Mouse (Mus musculus) B cell, adult 2 months (primary cell): ENCODE results near the gene Mgea5.

Source experiments
- DNase-seq, 2 experiments: peaks; one replicate each; pipeline ENCODE4 v3.0.0; 2022

The Mgea5 gene

DNA sequence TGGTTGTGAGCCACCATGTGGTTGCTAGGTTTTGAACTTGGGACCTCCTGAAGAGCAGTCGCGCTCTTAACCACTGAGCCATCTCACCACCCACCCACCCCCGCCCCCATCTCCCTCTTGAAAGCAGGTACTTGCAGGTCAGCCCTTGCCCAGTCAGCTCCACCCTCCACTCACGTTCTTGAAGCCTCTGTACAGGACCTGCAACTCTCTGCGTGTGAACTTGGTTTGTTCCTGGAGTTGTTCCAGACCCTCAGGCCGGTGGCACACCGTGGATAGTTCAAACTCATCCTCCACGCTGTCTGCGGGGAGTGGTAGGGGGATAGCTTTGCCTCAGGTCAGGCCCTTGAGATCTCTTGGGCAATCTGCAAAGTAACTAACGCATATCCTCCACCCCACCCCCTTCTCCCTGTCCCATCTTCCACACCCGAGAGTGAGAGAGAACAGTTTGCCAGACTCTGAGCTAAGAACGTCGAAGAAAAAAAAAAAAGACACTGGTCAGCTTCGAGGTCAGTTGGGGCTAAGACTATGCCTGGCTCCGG, 11.8 kb upstream of the Mgea5 start:
- DNase-seq = no peak

DNA sequence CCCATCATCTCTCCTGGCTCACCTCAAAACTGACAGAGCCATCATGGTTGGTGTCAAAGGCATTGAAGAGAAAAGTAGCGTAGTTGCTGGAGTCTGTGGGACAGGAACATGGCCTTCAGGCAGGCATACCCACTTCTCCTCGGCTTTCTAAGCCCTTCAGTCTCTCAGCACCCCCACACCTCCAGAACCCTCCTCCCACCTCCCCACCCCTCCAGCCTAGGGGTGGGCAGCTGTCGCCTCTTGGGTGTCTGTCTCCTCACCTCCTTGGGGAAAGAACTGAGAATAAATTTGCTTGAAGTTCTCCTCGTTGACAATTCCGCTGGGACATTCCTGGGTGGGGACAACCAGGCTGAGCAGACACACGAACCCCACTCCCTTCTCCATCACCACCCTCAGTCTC, 11.1 kb upstream of the Mgea5 start:
- DNase-seq = no peak

DNA sequence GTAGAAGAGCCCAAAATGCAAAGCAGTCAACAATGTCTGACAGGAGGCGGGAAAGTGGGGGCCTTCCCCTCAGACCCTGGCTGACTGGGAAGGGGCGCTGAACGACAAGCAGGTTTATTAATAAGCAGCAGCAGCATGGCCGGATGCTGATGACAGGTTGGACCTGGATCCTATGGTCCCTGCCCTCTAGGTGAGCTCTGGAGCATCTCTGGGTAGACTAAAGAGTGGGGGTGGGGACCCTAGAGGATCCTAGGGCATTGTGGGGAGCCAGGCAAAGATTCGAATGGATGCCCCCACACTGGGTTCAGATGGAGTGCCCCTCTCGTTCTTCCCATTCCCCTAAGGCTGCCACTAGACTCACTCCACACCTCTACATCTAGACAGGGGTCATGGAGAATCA, 8.8 kb upstream of the Mgea5 start:
- no peak for DNase-seq

DNA sequence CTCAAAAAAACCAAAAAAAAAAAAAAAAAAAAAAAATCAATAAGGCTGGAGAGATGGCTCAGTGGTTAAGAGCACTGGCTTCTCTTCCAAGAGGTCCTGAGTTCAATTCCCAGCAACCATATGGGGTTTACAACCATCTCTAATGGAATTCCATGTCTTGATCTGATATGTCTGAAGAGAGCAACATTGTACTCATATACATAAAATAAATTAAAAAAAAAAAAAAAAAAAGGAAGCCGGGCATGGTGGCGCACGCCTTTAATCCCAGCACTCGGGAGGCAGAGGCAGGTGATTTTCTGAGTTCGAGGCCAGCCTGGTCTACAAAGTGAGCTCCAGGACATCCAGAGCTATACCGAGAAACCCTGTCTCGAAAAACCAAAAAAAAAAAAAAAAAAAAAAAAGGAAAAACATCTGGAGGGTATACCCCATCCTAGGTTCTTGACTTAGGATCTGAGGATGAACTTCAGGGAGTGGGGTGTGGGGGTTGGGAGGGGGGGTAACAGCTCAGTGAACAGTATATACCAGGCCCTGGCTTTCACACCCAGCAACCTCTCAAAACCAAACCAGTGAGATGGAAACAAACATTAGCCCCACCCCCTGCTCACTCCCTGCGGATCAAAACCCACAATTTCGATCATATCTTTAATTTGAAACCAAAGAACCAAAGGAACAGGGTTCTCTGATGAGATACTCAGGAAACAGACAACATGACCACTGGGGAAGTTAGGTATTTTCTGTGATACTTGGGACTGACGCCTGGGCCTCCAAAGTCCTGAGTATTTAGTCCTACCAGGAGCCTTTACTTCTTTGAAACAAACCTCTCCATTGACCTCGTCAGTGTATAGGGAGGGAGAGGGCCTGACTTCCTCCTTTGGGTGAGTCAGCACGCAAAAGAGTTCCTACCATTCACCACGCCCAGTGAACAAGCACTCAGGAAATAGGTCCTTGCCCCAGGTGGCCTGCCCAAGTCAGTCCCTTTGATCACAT, 6.5 kb upstream of the Mgea5 start:
- DNase-seq = peak; percentile 42 to 53

DNA sequence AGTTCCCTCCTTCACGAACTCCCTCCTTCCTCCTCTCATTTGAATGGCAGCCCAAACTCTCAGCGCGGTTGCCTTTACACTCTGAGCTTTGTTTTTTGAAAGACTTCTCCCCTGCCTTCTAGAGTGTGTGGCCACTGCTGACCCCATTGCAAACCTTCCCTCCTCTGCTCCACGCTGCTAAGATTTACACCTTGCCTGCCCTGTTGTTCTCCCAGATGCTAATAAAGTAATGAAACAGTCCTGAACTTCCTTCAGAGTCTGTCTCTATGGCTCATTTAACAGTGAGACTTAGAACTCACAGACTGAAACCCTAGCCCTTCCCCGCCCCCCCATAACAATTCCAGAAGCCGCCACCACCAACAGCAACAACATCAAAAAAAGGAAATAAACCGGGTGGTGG, 5.7 kb upstream of the Mgea5 start:
- DNase-seq = no peak

DNA sequence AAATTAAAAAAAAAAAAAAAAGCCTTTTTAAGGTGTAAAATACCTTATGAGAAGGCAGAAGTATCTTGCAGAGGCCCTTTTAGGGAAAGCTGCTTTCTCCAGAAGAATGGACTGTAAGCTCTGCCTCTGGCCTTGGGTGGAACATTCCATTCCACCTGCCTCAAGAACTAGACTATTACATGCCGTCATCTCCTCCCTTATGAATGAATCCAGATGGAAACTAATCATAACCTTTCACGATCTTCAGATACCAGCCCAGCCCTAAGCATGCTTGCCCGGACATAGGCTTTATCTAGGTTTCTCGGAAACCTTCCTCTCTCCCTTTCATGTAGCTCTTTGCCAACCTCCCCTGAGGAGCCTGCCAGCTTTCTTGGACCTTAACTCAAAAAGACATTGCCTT, 4.7 kb upstream of the Mgea5 start:
- DNase-seq = no peak

DNA sequence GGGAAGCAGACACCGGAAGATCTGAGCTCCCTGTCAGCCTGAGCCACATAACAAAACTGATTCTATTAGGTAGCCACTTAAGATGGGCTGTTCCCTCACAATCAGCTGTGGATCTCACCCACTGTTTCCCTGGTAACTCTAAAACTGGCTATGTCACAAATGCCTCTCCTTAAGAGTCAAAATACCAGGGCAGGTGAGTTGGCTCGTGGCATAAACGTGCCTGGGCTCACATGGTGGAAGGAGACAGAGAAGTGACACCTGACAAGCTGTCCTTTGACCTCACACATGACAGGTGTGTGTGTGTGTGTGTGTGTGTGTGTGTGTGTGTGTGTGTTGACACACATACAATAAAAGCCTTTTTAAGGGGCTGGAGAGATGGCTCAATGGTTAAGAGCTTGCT, 3.8 kb upstream of the Mgea5 start:
- DNase-seq = no peak

DNA sequence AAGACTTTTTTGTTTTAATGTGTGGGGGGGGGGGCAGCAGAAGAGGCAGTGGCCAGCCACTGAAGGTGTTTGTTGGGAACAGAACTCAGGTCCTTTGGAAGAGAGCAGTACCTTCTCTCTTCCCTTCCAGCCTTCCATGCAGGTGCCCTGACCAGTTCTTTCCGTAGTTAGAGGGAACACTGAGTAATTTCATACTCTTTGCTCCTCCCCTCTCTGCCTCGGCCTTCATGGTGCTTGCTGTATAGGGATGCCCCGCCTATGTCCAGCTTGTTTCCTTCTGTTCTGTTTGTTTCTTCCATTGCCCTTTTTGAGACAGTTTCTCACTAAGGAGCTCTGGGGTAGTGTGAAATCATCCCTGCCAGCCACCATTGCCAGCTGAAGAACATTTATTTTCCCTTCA, 1.8 kb upstream of the Mgea5 start:
- DNase-seq = no peak

DNA sequence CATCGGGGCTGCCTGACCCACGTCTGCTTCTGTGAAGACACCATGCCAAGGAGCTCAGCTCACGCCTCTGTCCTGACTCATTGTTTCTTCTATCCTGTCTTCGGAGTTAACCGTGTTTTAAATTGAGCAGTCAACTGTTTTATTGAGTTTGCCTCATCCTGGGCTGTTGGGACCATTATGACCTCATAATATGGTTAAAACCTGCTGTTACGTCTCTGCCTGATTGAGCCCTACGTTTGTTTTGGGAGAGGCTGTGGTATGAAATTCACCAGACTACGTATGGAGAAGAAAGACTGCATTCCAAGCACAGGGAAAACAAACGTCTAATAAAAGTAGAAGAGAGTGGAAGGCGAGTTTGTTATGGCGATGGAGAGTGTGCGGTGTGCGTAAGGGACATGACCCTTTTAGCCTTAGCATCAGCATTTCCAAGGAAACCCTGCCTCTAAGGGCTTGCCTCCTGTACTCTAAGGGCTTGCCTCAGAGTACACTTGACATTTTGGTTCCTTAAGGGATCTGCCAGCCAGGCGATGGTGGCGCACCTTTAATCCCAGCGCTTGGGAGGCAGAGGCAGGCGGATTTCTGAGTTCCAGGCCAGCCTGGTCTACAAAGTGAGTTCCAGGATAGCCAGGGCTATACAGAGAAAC, 418 bp upstream of the Mgea5 start:
- no peak for DNase-seq

DNA sequence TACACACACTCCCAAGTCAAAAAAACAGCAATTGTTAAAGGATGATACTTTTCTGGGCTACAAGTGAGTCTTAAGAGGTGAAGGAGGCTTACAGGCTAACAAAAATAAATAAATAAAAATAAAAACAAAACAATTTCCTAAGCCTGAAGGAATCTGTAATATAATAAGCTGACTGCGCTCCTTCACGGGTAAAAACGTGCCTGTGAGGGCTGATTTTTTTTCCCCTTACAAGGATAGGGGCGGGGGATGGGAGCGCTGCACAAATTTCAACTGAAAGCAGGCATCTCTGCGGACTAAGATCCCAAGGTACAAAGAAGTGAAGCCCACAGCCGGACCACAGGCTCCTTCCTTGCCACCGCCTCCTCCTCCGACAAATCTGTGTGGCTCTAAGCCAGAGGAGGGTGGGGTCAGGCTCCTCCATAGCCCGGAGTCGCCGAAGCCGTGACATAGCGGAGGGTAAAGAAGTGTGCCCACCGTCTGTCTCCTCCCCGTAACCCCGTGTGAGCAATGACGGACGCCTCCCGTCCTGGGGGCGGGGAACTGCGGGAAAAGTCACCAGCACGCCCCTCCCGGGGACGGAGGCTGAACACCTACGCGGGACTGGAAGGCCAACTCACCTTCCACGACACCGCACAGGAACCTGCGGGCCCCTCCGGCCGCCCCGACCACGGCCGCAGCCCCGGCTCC, 1.2 kb downstream of the Mgea5 start:
- peak; percentile 58 to 60 for DNase-seq

DNA sequence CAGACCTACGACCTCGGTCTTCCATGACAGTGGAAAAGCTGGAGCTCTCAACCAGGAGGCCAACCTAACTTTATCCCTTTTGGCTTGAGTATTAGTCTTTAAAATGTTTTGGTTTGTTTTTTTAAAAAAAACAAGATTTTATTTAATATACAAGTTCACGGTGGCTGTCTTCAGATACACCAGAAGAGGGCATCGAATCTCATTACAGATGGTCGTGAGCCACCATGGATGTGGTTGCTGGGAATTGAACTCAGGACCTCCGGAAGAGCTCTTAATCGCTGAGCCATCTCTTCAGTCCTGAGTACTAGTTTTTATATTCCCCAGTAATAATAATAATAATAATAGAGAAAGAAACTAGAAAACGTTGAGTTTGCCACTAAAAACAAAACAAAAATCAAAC, 2.0 kb downstream of the Mgea5 start:
- DNase-seq = no peak

DNA sequence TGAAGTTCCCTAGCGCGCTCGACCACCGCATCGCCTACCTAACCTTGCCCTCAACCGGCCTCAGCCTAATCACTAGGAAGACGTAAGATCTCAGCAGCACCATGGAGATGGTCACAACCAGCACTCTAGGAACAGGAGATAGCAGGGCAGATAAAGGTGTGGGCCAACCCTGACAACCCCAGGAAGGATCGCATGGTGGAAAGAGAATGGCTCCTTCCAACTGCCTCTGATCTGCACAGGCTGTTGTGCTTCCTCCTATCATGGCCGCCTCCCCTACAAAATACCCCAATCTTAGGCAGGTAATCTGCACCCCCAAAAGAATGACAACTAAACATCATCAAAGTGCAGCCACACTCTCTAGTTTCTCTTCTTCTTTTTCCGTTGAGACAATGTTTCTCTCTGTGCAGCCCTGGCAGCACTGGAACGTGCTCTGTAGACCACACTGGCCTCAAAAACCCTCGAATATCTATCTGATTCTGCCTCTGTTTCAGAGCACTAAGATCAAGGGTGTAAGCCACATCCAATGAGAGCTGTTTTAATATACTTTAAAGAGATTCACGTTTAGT, 3.2 kb downstream of the Mgea5 start:
- DNase-seq = peak; percentile 23 to 36

DNA sequence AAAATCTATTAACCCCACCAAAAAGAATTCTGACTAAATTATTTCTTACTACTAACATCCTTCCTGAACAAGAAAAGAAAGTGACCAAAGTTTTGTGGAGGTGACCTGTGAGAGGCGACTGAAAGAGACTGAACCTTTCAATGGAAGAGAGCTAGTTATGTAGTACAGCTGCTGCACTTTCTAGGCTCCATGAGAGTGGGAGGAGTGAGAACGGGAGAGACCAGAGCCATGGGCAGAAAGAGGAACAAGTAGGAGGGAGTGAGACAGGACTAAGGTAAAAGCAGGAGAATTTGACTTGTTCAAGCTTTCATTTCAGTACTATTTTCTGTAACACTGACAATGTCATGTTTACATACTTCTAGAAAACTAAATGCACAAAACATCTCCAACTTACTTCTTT, 8.2 kb downstream of the Mgea5 start:
- DNase-seq = no peak

DNA sequence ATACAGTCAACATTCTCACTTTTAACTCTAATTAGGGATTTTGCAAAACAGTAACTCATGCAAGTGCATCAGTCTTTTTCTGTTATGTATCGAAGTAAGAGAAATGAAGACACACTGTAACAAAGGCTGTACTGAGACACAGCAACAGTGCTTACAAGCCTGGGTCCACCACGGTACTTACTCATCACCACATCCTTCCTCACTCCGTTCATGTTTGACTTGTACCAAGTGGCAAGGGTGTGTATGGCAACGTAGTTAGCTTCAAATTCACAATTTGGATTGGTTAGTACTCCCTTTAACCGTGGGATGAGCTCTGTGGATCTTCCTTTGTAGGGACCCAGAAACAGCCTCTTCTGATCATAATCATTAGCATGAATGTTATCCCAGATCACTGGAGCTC, 12.1 kb downstream of the Mgea5 start:
- no peak for DNase-seq

DNA sequence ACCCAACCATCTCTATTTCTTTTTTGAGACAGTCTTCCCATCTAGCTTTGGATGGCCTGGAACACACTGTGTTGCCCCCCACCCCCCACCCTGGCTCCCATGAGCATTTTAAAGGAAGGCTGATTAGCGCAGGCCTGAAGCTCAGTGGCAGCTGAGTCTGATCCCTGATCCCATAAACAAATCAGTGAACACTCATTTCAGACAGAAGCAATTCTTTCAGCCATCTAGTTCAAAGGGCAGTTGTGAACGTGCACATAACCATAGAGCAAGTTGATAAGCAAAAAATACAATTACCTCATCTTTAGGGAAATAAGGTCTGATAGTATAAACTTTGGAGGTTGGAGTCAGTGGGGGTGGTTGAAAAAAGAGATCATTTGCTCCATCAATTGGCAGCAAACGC, 22.8 kb downstream of the Mgea5 start:
- no peak for DNase-seq

DNA sequence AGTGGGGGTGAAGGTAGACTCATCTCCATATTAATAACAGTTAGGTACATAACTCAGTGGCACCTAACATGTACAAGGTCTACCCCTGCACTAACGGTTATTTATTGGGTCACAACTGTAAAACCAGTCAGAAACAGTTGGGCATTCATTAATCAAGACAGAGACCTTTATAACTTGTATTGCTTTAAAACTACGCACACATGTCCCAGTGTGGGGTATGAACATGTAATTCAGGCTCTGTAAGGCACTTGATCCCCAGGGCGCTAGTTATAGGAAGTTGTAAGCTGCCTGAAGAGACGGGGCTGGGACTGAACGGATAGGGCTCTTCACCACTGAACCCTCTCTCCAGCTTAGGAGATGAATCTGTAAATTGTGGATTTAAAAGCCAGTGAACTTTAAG, 25.0 kb downstream of the Mgea5 start:
- DNase-seq = no peak

DNA sequence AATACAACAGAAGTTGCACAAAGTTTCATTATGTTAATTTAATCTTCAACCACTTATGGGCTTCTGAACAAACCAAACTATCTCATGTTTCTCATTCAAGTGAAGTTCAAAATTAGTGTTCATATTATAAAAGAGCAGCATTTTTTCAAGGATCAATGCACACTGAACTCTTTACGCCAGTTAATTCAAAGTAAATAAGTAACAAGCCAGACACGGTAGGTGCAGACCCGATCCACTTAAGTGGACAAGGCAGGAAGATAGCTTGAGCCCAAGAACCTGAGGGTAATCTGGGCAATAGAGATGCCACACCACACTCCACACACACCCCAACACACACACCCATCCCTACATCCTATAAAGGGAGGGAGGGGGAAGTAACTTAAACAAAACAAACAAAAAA, 30.1 kb downstream of the Mgea5 start:
- DNase-seq = no peak

DNA sequence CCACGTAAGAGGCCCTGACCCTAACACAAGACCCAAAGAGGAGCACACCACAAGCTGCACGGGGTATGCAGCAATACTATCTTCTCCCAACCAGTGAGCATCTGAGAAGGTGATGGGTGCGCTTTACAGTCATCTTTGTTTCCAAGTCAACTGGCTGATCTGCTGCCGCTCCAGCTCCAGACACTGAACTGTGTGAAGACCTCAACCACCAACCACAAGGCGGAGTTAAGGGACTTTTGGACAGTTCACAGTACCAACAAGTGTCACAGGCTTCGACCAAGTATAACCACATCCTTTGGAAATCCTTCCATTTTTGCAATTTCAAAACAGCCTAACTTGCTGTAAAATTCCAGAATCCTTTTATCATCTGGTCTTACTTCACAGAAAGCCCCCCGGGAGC, 31.8 kb downstream of the Mgea5 start:
- no peak for DNase-seq

DNA sequence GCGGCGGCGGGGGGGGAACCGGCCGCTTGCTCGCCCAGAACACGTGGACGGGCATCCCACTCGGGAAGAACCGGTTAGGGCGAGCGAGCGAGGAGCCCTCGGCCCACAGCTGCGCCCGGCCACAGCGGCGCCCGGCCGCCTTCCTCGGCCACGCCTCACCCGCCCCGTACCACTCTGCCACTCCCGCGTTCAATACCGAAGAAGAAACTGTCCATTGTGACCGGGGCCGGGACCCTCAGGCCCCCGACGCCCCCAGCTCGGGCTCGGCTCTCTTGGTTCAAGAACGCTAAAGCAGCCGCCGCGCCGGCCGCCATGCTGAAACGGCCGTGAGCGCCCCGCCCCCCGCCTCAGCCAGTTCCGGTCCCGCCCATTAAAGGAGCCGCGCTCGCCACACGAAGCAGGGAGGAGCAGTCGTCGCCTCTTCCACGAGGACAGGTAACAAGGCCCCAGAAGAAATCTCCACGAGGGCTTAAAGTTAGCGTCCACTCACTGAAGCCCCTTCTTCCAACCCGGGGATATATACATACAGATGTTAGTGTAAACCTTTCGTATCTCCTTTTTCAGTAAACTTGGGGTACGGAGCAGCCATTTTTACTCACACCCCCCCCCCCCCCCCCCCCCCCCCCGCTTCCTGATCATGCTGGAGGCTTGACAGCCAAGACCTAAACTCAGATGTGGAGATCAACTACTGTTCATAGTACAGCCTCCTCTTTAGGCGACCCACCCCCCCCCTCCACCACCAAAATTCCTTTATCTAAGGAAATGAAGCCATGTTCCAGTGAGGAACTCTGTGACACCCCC, 34.2 kb downstream of the Mgea5 start, which contains the start of gene Npm3:
Gene Npm3, minus strand, starts transcription at position 349 of the 801 bp plus-strand sequence.
- peak; percentile 91 to 92 for DNase-seq

DNA sequence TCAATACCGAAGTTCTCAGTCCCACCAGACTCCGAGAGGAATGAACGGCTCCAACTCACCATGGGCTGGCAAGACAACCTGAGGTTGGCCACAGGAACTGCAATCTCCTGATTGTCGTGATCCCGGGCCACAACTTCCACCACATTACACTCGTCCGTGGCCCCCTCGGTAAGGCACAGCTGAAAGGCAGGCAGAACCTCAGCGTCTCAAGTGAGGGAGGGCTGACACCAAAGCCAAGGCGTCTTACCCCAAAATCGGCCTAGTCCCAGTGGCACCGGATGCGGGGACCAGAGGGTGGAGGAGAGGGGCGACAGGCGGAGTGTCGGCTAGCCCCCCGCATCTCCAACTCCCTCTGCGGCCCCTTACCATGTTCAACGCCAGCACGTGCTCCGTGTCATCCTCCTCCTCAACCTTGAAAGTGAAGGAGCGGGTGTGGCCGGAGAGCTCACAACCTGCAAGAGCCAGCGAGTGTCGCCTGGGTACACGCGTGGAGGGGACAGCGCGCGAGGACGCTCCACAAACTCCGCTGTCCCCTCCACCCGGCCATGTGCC, 34.9 kb downstream of the Mgea5 start:
- peak; percentile 29 to 30 for DNase-seq

DNA sequence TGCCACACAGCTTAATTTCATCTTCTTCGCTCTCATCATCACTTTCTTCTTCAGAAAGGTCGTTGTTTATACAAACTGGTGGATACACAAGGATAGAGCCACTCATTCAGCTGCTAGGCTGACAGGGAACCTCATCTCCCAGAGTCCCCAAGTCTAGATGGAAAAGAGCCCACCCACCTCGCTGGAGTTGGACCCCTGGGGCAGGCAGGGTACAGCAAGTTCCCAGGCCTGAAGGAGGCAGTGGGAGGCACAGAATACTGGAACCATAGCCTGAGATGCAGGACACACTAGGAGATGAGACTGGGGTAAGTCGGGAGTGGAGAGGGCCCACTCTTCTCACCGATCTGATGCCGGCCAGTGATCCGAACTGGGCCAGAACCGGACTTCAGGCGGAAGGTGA, 35.4 kb downstream of the Mgea5 start:
- DNase-seq = no peak
